Mouse (Mus musculus) liver, postnatal 0 days (tissue): ENCODE measurements around the gene Arl6ip5.

Experiments
- CTCF ChIP-seq: sonication (generic); IDR thresholded peaks from 2 replicates; pipeline ENCODE4 v1.5.1; 2016; ENCODE audit warnings: antibody characterized with exemption, low read depth
- EP300 ChIP-seq: IDR thresholded peaks from 2 replicates; pipeline ENCODE4 v1.6.1; 2016; ENCODE audit warnings: antibody characterized with exemption, low read depth, mild to moderate bottlenecking

DNA sequence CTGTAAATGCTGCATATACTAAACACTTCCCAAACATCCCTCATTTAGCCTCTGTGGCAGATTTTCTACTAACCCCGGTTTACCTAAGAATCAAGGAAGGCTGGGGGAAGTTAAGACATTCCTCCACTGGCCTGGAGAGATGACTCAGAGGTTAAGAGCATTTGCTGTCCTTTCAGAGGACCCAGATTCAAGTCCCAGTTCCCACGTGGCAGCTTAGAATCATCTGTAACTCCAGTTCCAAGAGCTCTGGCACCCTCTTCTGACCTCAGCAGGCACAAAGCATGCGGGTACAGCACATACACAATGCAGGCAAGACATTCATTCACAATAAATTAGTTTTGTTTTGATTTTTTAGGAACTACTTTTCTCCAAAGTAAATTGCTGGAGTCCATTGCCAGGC is 1.3 kb upstream of the Arl6ip5 start:
- TF ChIP-seq CTCF (no peak), EP300 (no peak)
